Mouse (Mus musculus) layer of hippocampus, postnatal 10 days (tissue): Measurements from ENCODE around the gene Adamts4. TPM values are rescaled to one million over a fixed set of nuclear protein-coding genes. Genes with fewer than 3 reads are reported as not detected.

Experiments
- DNase-seq, 2 experiments: peaks; one replicate each; pipeline ENCODE4 v3.0.0; 2021; ENCODE audit warnings: low spot score in 2 of 2
- total RNA-seq, 2 experiments: library from RNA; stranded (reverse); gene quantifications; 2 replicates each; pipeline ENCODE4 v1.2.3; 2021

Gene Adamts4
- total RNA-seq, 2 experiments from 2014 or later: 5.6 to 7.1 TPM

GRCm38 (mm10) chr1:171252415-171252814 lies 2.2 kb downstream of the Adamts4 start:
- no peak for DNase-seq

- DNase-seq: no peak
These were observed 6.0 kb downstream of the Adamts4 start for GRCm38 (mm10) chr1:171256095-171256818.

GRCm38 (mm10) chr1:171256937-171257548 lies 6.8 kb downstream of the Adamts4 start:
- peak; percentile 69 to 77 for DNase-seq

- DNase-seq: no peak
These were observed 7.6 kb downstream of the Adamts4 start for GRCm38 (mm10) chr1:171257781-171258180.

GRCm38 (mm10) chr1:171258921-171259320 lies 8.7 kb downstream of the Adamts4 start:
- DNase-seq: no peak

GRCm38 (mm10) chr1:171260316-171260715 lies 10.1 kb downstream of the Adamts4 start:
- no peak for DNase-seq

GRCm38 (mm10) chr1:171262594-171263130 lies 12.4 kb downstream of the Adamts4 start:
- DNase-seq: peak; percentile 76 to 81

GRCm38 (mm10) chr1:171263185-171263611 lies 13.0 kb downstream of the Adamts4 start:
- peak in 1 of 2 experiments; percentile 61 for DNase-seq

- no peak for DNase-seq
These were observed 13.6 kb downstream of the Adamts4 start for GRCm38 (mm10) chr1:171263666-171264461.

GRCm38 (mm10) chr1:171265971-171266744 lies 15.9 kb downstream of the Adamts4 start:
- no peak for DNase-seq

- no peak for DNase-seq
These were observed 18.1 kb downstream of the Adamts4 start for GRCm38 (mm10) chr1:171268341-171268740.

- peak; percentile 95 to 96 for DNase-seq
These were observed 19.8 kb downstream of the Adamts4 start, which contains the start of gene B4galt3 for GRCm38 (mm10) chr1:171269848-171270572. B4galt3 (plus strand) TSS chr1:171270328.

- no peak for DNase-seq
These were observed 20.3 kb downstream of the Adamts4 start for GRCm38 (mm10) chr1:171270573-171270900.

GRCm38 (mm10) chr1:171271196-171271595 lies 21.0 kb downstream of the Adamts4 start:
- no peak for DNase-seq

GRCm38 (mm10) chr1:171271622-171272021 lies 21.4 kb downstream of the Adamts4 start:
- DNase-seq: no peak

GRCm38 (mm10) chr1:171272086-171272485 lies 21.9 kb downstream of the Adamts4 start:
- DNase-seq: no peak

- DNase-seq: no peak
These were observed 23.9 kb downstream of the Adamts4 start for GRCm38 (mm10) chr1:171274171-171274570.

- DNase-seq: no peak
These were observed 25.0 kb downstream of the Adamts4 start for GRCm38 (mm10) chr1:171275144-171275734.

GRCm38 (mm10) chr1:171276110-171276748 lies 26.0 kb downstream of the Adamts4 start:
- no peak for DNase-seq
